Mouse (Mus musculus) frontal cortex, postnatal 25 days (tissue): ENCODE data around the gene Ifna1.

Experiments
- DNase-seq, 2 experiments: peaks; one replicate each; pipeline ENCODE4 v3.0.0; 2022; ENCODE audit warnings: low spot score in 2 of 2

Gene Ifna1

GRCm38 (mm10) chr4:88872691-88873090, 22.8 kb downstream of the Ifna1 start:
- no peak for DNase-seq

- DNase-seq: no peak
These were observed 25.7 kb downstream of the Ifna1 start for GRCm38 (mm10) chr4:88875435-88876095.

GRCm38 (mm10) chr4:88876520-88876919, 26.6 kb downstream of the Ifna1 start:
- no peak for DNase-seq

GRCm38 (mm10) chr4:88878246-88878645, 28.4 kb downstream of the Ifna1 start:
- DNase-seq: no peak

GRCm38 (mm10) chr4:88878772-88879171, 28.9 kb downstream of the Ifna1 start:
- DNase-seq: no peak

- no peak for DNase-seq
These were observed 30.2 kb downstream of the Ifna1 start, which contains the start of gene Ifne for GRCm38 (mm10) chr4:88880101-88880500. TSS of gene Ifne (minus strand) at chr4:88880201.

- DNase-seq: no peak
These were observed 38.3 kb downstream of the Ifna1 start for GRCm38 (mm10) chr4:88888236-88888635.

GRCm38 (mm10) chr4:88893201-88893754, 43.4 kb downstream of the Ifna1 start:
- DNase-seq: no peak
